Mouse (Mus musculus) lung, embryonic 14.5 days (tissue): Measurements from ENCODE around the gene Ubap1l. TPM values are rescaled to one million over a fixed set of nuclear protein-coding genes. Genes with fewer than 3 reads are reported as not detected.

Experiments used
- ATAC-seq: fragments of 200-750 bp; cut with Nextera tagmentation; 2 replicates; pipeline ENCODE4 v1.8.0; 2017; ENCODE audit warnings: mild to moderate bottlenecking, moderate TSS enrichment, moderate library complexity; ENCODE audit not compliant: insufficient read depth
- DNase-seq: peaks from one replicate; pipeline ENCODE4 v3.0.0-alpha.2; 2015
- H3K27ac ChIP-seq: fragments of 300-500 bp; sonication (generic); 2 replicates; pipeline ENCODE4 v1.5.1; 2014; ENCODE audit warnings: low read depth, mild to moderate bottlenecking, moderate library complexity
- H3K27me3 ChIP-seq: fragments of 300-500 bp; sonication (generic); 2 replicates; pipeline ENCODE4 v1.6.1; 2014; ENCODE audit warnings: low read length, control low read depth; ENCODE audit not compliant: insufficient read depth
- H3K36me3 ChIP-seq: fragments of 300-500 bp; sonication (generic); 2 replicates; pipeline ENCODE4 v1.6.1; 2014; ENCODE audit warnings: control low read depth; ENCODE audit not compliant: insufficient read depth
- H3K4me1 ChIP-seq: fragments of 300-500 bp; sonication (generic); 2 replicates; pipeline ENCODE4 v1.6.1; 2014; ENCODE audit warnings: antibody characterized with exemption, control low read depth; ENCODE audit not compliant: insufficient read depth
- H3K4me2 ChIP-seq: fragments of 300-500 bp; sonication (generic); 2 replicates; pipeline ENCODE4 v1.6.1; 2014; ENCODE audit warnings: mild to moderate bottlenecking
- H3K4me3 ChIP-seq: fragments of 300-500 bp; sonication (generic); 2 replicates; pipeline ENCODE4 v1.5.1; 2014; ENCODE audit warnings: low read depth, low read length
- H3K9ac ChIP-seq: fragments of 300-500 bp; sonication (generic); 2 replicates; pipeline ENCODE4 v1.6.1; 2014
- H3K9me3 ChIP-seq: fragments of 300-500 bp; sonication (generic); 2 replicates; pipeline ENCODE4 v1.6.1; 2016; ENCODE audit warnings: low read depth, low read length, control low read depth
- CTCF ChIP-seq: IDR thresholded peaks from 2 replicates; pipeline ENCODE4 v1.5.1; 2016; ENCODE audit warnings: antibody characterized with exemption, low read depth
- WGBS: fragments of 180-500 bp; shearing (Covaris S2); extraction: QIAGEN DNeasy Blood & Tissue Kit; methylation state at CpG from one replicate; pipeline ENCODE4 v1.1.7; 2014; 5-methylcytosine and 5-hydroxymethylcytosine counted together
- polyA plus RNA-seq: library from polyadenylated mRNA; unstranded; fragments of >200 nt; fragmentation: Nextera tagmentation; extraction: Ambion mirVana; gene quantifications from 2 replicates; pipeline ENCODE4 v1.2.1, GENCODE M21; 2014

Gene Ubap1l
- polyA plus RNA-seq, 1 experiment from 2014 or later, result 0.24 TPM

DNA sequence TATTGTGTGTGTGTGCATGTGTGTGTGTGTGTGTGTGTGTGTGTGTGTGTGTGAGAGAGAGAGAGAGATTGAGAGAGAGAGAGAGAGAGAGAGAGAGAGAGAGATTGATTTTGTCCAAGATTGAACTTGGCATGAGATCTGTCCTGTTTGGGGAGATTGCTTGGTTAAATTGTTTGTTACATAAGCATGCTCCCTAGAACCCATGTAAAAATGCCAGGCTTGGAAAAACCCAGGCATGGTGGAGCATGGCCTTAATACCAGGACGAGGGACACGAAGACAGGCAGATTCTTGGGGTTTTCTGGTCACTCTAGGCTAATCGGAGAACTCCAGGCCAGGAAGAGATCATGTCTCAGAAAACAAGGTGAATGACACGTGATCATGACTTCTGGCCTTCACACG lies 67.2 kb downstream of the Ubap1l start:
- WGBS, result 84% methylated on average over 5 of the region's 5 CpGs
- Histone ChIP-seq H3K4me2 (no peak overlapping the region), H3K4me1 (no peaks in the 10 kb centered on the region), H3K36me3 (no peaks in the 10 kb centered on the region), H3K4me3 (no peak overlapping the region), H3K9me3 (no peaks in the 10 kb centered on the region), H3K27me3 (no peaks in the 10 kb centered on the region), H3K9ac (no peak overlapping the region), H3K27ac (no peak overlapping the region)
- DNase-seq (no peak), ATAC-seq (no peak)
- no peak for TF ChIP-seq CTCF

Other genes starting within 250 kb of the Ubap1l start
- gene Igdcc3, start 219.9 kb upstream of the Ubap1l start, polyA plus RNA-seq, result 2.3 and 4.1 TPM in 2 replicates
- 5.3 and 6.9 TPM in 2 replicates for gene Parp16, start 165.7 kb upstream of the Ubap1l start, polyA plus RNA-seq
- gene Cilp, start 95.9 kb upstream of the Ubap1l start, polyA plus RNA-seq, result 0.22 TPM in 1 of 2 replicates, not detected in the other
- gene Clpx, start 66.8 kb upstream of the Ubap1l start, polyA plus RNA-seq, result 44.7 and 53.0 TPM in 2 replicates
- gene Pdcd7, start 14.9 kb upstream of the Ubap1l start, polyA plus RNA-seq, result 14.5 and 14.8 TPM in 2 replicates
- 4.2 and 4.5 TPM in 2 replicates for gene Kbtbd13, start 30.6 kb downstream of the Ubap1l start, polyA plus RNA-seq
- gene Rasl12, start 37.5 kb downstream of the Ubap1l start, polyA plus RNA-seq, result 48.8 TPM in 2 replicates
- gene Slc51b, start 61.9 kb downstream of the Ubap1l start, polyA plus RNA-seq, result not detected in 2 replicates
- 19.4 and 21.2 TPM in 2 replicates for gene Mtfmt, start 74.7 kb downstream of the Ubap1l start, polyA plus RNA-seq
- 92.8 and 107 TPM in 2 replicates for gene Spg21, start 99.9 kb downstream of the Ubap1l start, polyA plus RNA-seq
- gene Ankdd1a, start 159.2 kb downstream of the Ubap1l start, polyA plus RNA-seq, result 0.12 TPM in 1 of 2 replicates, not detected in the other
- gene Plekho2, start 219.0 kb downstream of the Ubap1l start, polyA plus RNA-seq, result 20.9 and 21.8 TPM in 2 replicates
- gene Pif1, start 226.1 kb downstream of the Ubap1l start, polyA plus RNA-seq, result 16.1 and 18.4 TPM in 2 replicates